Mouse (Mus musculus) neural tube, embryonic 13.5 days (tissue): ENCODE data around the gene Tnni3. TPM values are rescaled to one million over a fixed set of nuclear protein-coding genes. Genes with fewer than 3 reads are reported as not detected.

Experiments
- ATAC-seq: fragments of 200-750 bp; cut with Nextera tagmentation; 2 replicates; pipeline ENCODE4 v1.8.0; 2017; ENCODE audit warnings: low read depth, mild to moderate bottlenecking, moderate TSS enrichment, moderate library complexity
- H3K27ac ChIP-seq: fragments of 300-500 bp; sonication (generic); replicated peaks from 2 replicates; pipeline ENCODE4 v1.5.1; 2015; ENCODE audit warnings: moderate library complexity, mild to moderate bottlenecking, inconsistent platforms
- H3K27me3 ChIP-seq: fragments of 300-500 bp; sonication (generic); 2 replicates; pipeline ENCODE4 v1.6.1; 2015; ENCODE audit warnings: mild to moderate bottlenecking, inconsistent platforms
- H3K36me3 ChIP-seq: fragments of 300-500 bp; sonication (generic); 2 replicates; pipeline ENCODE4 v1.6.1; 2015; ENCODE audit warnings: mild to moderate bottlenecking, inconsistent platforms
- H3K4me1 ChIP-seq: fragments of 300-500 bp; sonication (generic); replicated peaks from 2 replicates; pipeline ENCODE4 v1.6.1; 2015; ENCODE audit warnings: inconsistent platforms
- H3K4me2 ChIP-seq: fragments of 300-500 bp; sonication (generic); 2 replicates; pipeline ENCODE4 v1.6.1; 2015; ENCODE audit warnings: inconsistent platforms, mild to moderate bottlenecking, moderate library complexity
- H3K4me3 ChIP-seq: fragments of 300-500 bp; sonication (generic); 2 replicates; pipeline ENCODE4 v1.5.1; 2015; ENCODE audit warnings: mild to moderate bottlenecking, inconsistent platforms
- H3K9ac ChIP-seq: fragments of 300-500 bp; sonication (generic); 2 replicates; pipeline ENCODE4 v1.6.1; 2015; ENCODE audit warnings: moderate library complexity, mild to moderate bottlenecking, inconsistent platforms
- H3K9me3 ChIP-seq: fragments of 300-500 bp; sonication (generic); 2 replicates; pipeline ENCODE4 v1.6.1; 2016; ENCODE audit warnings: inconsistent platforms
- WGBS: fragments of 180-500 bp; shearing (Covaris S2); methylation state at CpG from one replicate; pipeline ENCODE4 v1.1.7; 2015; 5-methylcytosine and 5-hydroxymethylcytosine counted together
- polyA plus RNA-seq: library from polyadenylated mRNA; unstranded; fragments of >200 nt; fragmentation: Nextera tagmentation; extraction: Ambion mirVana; gene quantifications from 2 replicates; pipeline ENCODE4 v1.2.1, GENCODE M21; 2015

The Tnni3 gene
- polyA plus RNA-seq, 1 experiment from 2014 or later: 3.6 TPM

GRCm38 (mm10) chr7:4516332-4517050, 7.5 kb downstream of the Tnni3 start, which contains the start of gene Tnnt1:
Gene Tnnt1 (minus strand): TSS chr7:4516382.
- H3K4me1 ChIP-seq: peaks cover 17% of the 10 kb centered on the region
- no peak within 1 kb of the TSS for H3K4me3 ChIP-seq
- peaks cover 11% of the 10 kb centered on the region for H3K27me3 ChIP-seq
- WGBS: 12% methylated on average over 4 of the region's 4 CpGs
- H3K36me3 ChIP-seq: no peaks in the 10 kb centered on the region
- no peak for ATAC-seq
- H3K27ac ChIP-seq: no peak within 1 kb of the TSS
- H3K9me3 ChIP-seq: no peaks in the 10 kb centered on the region
- H3K4me2 ChIP-seq: no peak within 1 kb of the TSS
- H3K9ac ChIP-seq: no peak within 1 kb of the TSS

- 60% methylated on average over 6 of the region's 6 CpGs for WGBS
Observed at GRCm38 (mm10) chr7:4515853-4516252, 8.2 kb downstream of the Tnni3 start.

GRCm38 (mm10) chr7:4513829-4514712, 10.0 kb downstream of the Tnni3 start:
- Histone ChIP-seq H3K4me3 (no peak overlapping the region), H3K4me2 (no peak overlapping the region), H3K27ac (no peak overlapping the region), H3K27me3 (no peaks in the 10 kb centered on the region), H3K9ac (peak overlapping the region; percentile 22; the same call in 1 of the 2 replicates), H3K9me3 (no peaks in the 10 kb centered on the region), H3K4me1 (peaks cover 8% of the 10 kb centered on the region; the same call in 1 of the 2 replicates), H3K36me3 (no peaks in the 10 kb centered on the region)
- 51% methylated on average over 6 of the region's 6 CpGs for WGBS
- no peak for ATAC-seq

More at GRCm38 (mm10) chr7:4515853-4516252, 8.2 kb downstream of the Tnni3 start:
- Histone ChIP-seq H3K9ac (no peak overlapping the region), H3K4me3 (no peak overlapping the region), H3K9me3 (no peaks in the 10 kb centered on the region), H3K4me1 (peaks cover 12% of the 10 kb centered on the region), H3K36me3 (no peaks in the 10 kb centered on the region), H3K4me2 (no peak overlapping the region), H3K27me3 (peaks cover 9% of the 10 kb centered on the region), H3K27ac (no peak overlapping the region)
- no peak for ATAC-seq

- Histone ChIP-seq H3K9ac (no peak overlapping the region), H3K4me3 (no peak overlapping the region), H3K36me3 (no peaks in the 10 kb centered on the region), H3K4me1 (peaks cover 8% of the 10 kb centered on the region; the same call in 1 of the 2 replicates), H3K9me3 (no peaks in the 10 kb centered on the region), H3K4me2 (no peak overlapping the region), H3K27ac (no peak overlapping the region), H3K27me3 (no peaks in the 10 kb centered on the region)
- no peak for ATAC-seq
- WGBS: 23% methylated on average over 13 of the region's 13 CpGs
Observed at GRCm38 (mm10) chr7:4513236-4513635, 10.8 kb downstream of the Tnni3 start.

- no peaks in the 10 kb centered on the region for H3K36me3 ChIP-seq
- H3K9ac ChIP-seq: no peak overlapping the region
- no peak overlapping the region for H3K27ac ChIP-seq
- no peaks in the 10 kb centered on the region for H3K27me3 ChIP-seq
- ATAC-seq: no peak
- no peak overlapping the region for H3K4me2 ChIP-seq
- peaks cover 8% of the 10 kb centered on the region; the same call in 1 of the 2 replicates for H3K4me1 ChIP-seq
- H3K9me3 ChIP-seq: no peaks in the 10 kb centered on the region
- 80% methylated on average over 8 of the region's 8 CpGs for WGBS
- H3K4me3 ChIP-seq: no peak overlapping the region
Observed at GRCm38 (mm10) chr7:4511489-4512224, 12.4 kb downstream of the Tnni3 start.

- 14% methylated on average over 24 of the region's 24 CpGs for whole genome bisulfite sequencing
- no peak overlapping the region for H3K27ac ChIP-seq
Observed at GRCm38 (mm10) chr7:4509863-4510608, 14.0 kb downstream of the Tnni3 start.

GRCm38 (mm10) chr7:4508739-4509116, 15.3 kb downstream of the Tnni3 start:
- Histone ChIP-seq H3K27ac (no peak overlapping the region), H3K9ac (no peak overlapping the region), H3K9me3 (no peaks in the 10 kb centered on the region), H3K36me3 (no peaks in the 10 kb centered on the region), H3K4me2 (no peak overlapping the region), H3K4me1 (no peaks in the 10 kb centered on the region), H3K27me3 (no peaks in the 10 kb centered on the region), H3K4me3 (no peak overlapping the region)
- 90% methylated on average over 8 of the region's 8 CpGs for WGBS
- ATAC-seq: no peak

More at GRCm38 (mm10) chr7:4509863-4510608, 14.0 kb downstream of the Tnni3 start:
- H3K27me3 ChIP-seq: no peaks in the 10 kb centered on the region
- H3K9ac ChIP-seq: no peak overlapping the region
- H3K4me3 ChIP-seq: no peak overlapping the region
- H3K36me3 ChIP-seq: no peaks in the 10 kb centered on the region
- peak; percentile 41; the same call in 1 of the 2 replicates for ATAC-seq
- H3K4me2 ChIP-seq: peak overlapping the region; percentile 14; the same call in 1 of the 2 replicates
- no peaks in the 10 kb centered on the region for H3K9me3 ChIP-seq
- no peaks in the 10 kb centered on the region for H3K4me1 ChIP-seq

- Histone ChIP-seq H3K27me3 (no peaks in the 10 kb centered on the region), H3K4me3 (no peak overlapping the region), H3K9ac (no peak overlapping the region), H3K27ac (no peak overlapping the region), H3K9me3 (no peaks in the 10 kb centered on the region), H3K36me3 (no peaks in the 10 kb centered on the region), H3K4me1 (no peaks in the 10 kb centered on the region), H3K4me2 (no peak overlapping the region)
- WGBS: 73% methylated on average over 12 of the region's 32 CpGs
- ATAC-seq: no peak
Observed at GRCm38 (mm10) chr7:4508062-4508738, 15.8 kb downstream of the Tnni3 start.

- 0 out of 2 replicates have a peak, but pooled peaks cover 4% of the 10 kb centered on the region for H3K4me1 ChIP-seq
- WGBS: 73% methylated on average over 4 of the region's 4 CpGs
- no peak overlapping the region for H3K27ac ChIP-seq
- no peak overlapping the region for H3K4me3 ChIP-seq
- no peaks in the 10 kb centered on the region for H3K9me3 ChIP-seq
- no peak overlapping the region for H3K9ac ChIP-seq
- H3K36me3 ChIP-seq: no peaks in the 10 kb centered on the region
- H3K27me3 ChIP-seq: no peaks in the 10 kb centered on the region
- no peak overlapping the region for H3K4me2 ChIP-seq
- ATAC-seq: no peak
Observed at GRCm38 (mm10) chr7:4507220-4507619, 16.8 kb downstream of the Tnni3 start.

GRCm38 (mm10) chr7:4504646-4505435, 19.2 kb downstream of the Tnni3 start:
- no peak overlapping the region for H3K9ac ChIP-seq
- H3K4me2 ChIP-seq: no peak overlapping the region
- 65% methylated on average over 11 of the region's 11 CpGs for WGBS
- no peaks in the 10 kb centered on the region for H3K27me3 ChIP-seq
- H3K4me3 ChIP-seq: no peak overlapping the region
- ATAC-seq: no peak
- H3K36me3 ChIP-seq: no peaks in the 10 kb centered on the region
- H3K27ac ChIP-seq: no peak overlapping the region
- H3K9me3 ChIP-seq: no peaks in the 10 kb centered on the region
- H3K4me1 ChIP-seq: peaks cover 15% of the 10 kb centered on the region
